Mouse (Mus musculus) lung, postnatal 0 days (tissue): Measurements from ENCODE around the gene Sun2. TPM values are rescaled to one million over a fixed set of nuclear protein-coding genes. Genes with fewer than 3 reads are reported as not detected.

Experiments used
- ATAC-seq: fragments of 200-750 bp; cut with Nextera tagmentation; 2 replicates; pipeline ENCODE4 v1.8.0; 2017; ENCODE audit warnings: moderate library complexity
- DNase-seq: peaks from one replicate; pipeline ENCODE4 v3.0.0-alpha.2; 2016; ENCODE audit warnings: low spot score
- H3K27ac ChIP-seq: fragments of 300-500 bp; sonication (generic); 2 replicates; pipeline ENCODE4 v1.5.1; 2014; ENCODE audit warnings: antibody characterized with exemption, mild to moderate bottlenecking, low read length, mixed read lengths
- H3K27me3 ChIP-seq: fragments of 300-500 bp; sonication (generic); replicated peaks from 2 replicates; pipeline ENCODE4 v1.6.1; 2014; ENCODE audit warnings: low read length, mixed read lengths; ENCODE audit not compliant: insufficient read depth
- H3K36me3 ChIP-seq: fragments of 300-500 bp; sonication (generic); 2 replicates; pipeline ENCODE4 v1.6.1; 2014; ENCODE audit warnings: low read length, mixed read lengths; ENCODE audit not compliant: insufficient read depth
- H3K4me1 ChIP-seq: fragments of 300-500 bp; sonication (generic); 2 replicates; pipeline ENCODE4 v1.6.1; 2014; ENCODE audit warnings: antibody characterized with exemption, low read depth, low read length, mixed read lengths; ENCODE audit not compliant: insufficient read depth
- H3K4me2 ChIP-seq: fragments of 300-500 bp; sonication (generic); replicated peaks from 2 replicates; pipeline ENCODE4 v1.6.1; 2014; ENCODE audit warnings: low read depth, mild to moderate bottlenecking, low read length, moderate library complexity, mixed read lengths
- H3K4me3 ChIP-seq: fragments of 300-500 bp; sonication (generic); 2 replicates; pipeline ENCODE4 v1.5.1; 2014; ENCODE audit warnings: low read depth, low read length
- H3K9ac ChIP-seq: fragments of 300-500 bp; sonication (generic); replicated peaks from 2 replicates; pipeline ENCODE4 v1.6.1; 2014; ENCODE audit warnings: low read depth, mild to moderate bottlenecking
- H3K9me3 ChIP-seq: fragments of 300-500 bp; sonication (generic); 2 replicates; pipeline ENCODE4 v1.6.1; 2016; ENCODE audit warnings: low read length, mixed read lengths
- CTCF ChIP-seq: IDR thresholded peaks from 2 replicates; pipeline ENCODE4 v1.5.1; 2016; ENCODE audit warnings: antibody characterized with exemption, mild to moderate bottlenecking
- EP300 ChIP-seq: IDR thresholded peaks from 2 replicates; pipeline ENCODE4 v1.6.1; 2016; ENCODE audit warnings: antibody characterized with exemption, mild to moderate bottlenecking, control low read depth
- WGBS: fragments of 180-500 bp; shearing (Covaris S2); extraction: QIAGEN DNeasy Blood & Tissue Kit; methylation state at CpG from one replicate; pipeline ENCODE4 v1.1.7; 2014; 5-methylcytosine and 5-hydroxymethylcytosine counted together
- polyA plus RNA-seq: library from polyadenylated mRNA; unstranded; fragments of >200 nt; fragmentation: Nextera tagmentation; extraction: Ambion mirVana; gene quantifications from 2 replicates; pipeline ENCODE4 v1.2.1, GENCODE M21; 2015

Gene Sun2
- polyA plus RNA-seq, 1 experiment from 2014 or later = 4.5 TPM

GRCm38 (mm10) chr15:79766586-79767071, 24.3 kb upstream of the Sun2 start:
- peak; percentile 17; the same call in 1 of the 2 replicates for ATAC-seq
- Histone ChIP-seq H3K4me2 (no peak overlapping the region), H3K9me3 (no peaks in the 10 kb centered on the region), H3K36me3 (no peaks in the 10 kb centered on the region), H3K4me3 (no peak overlapping the region), H3K9ac (no peak overlapping the region), H3K4me1 (peaks cover 16% of the 10 kb centered on the region; the same call in 1 of the 2 replicates), H3K27me3 (no peaks in the 10 kb centered on the region), H3K27ac (no peak overlapping the region)
- no peak for TF ChIP-seq CTCF
- no peak for TF ChIP-seq EP300
- no peak for DNase-seq
- WGBS = 51% methylated on average over 10 of the region's 10 CpGs

- ATAC-seq = peak; percentile 69
- Histone ChIP-seq H3K9me3 (no peaks in the 10 kb centered on the region), H3K4me2 (no peak overlapping the region), H3K4me1 (peaks cover 16% of the 10 kb centered on the region; the same call in 1 of the 2 replicates), H3K27me3 (no peaks in the 10 kb centered on the region), H3K27ac (no peak overlapping the region), H3K9ac (no peak overlapping the region), H3K4me3 (no peak overlapping the region), H3K36me3 (no peaks in the 10 kb centered on the region)
- WGBS = 43% methylated on average over 8 of the region's 10 CpGs
- peak; percentile 50 for DNase-seq
- TF ChIP-seq EP300 = no peak
- no peak for TF ChIP-seq CTCF
Measured at GRCm38 (mm10) chr15:79766168-79766567, 23.8 kb upstream of the Sun2 start.

GRCm38 (mm10) chr15:79765361-79765760, 23.0 kb upstream of the Sun2 start:
- peaks cover 16% of the 10 kb centered on the region; the same call in 1 of the 2 replicates for H3K4me1 ChIP-seq
- no peak for ATAC-seq
- H3K27me3 ChIP-seq = no peaks in the 10 kb centered on the region
- no peak overlapping the region for H3K4me3 ChIP-seq
- TF ChIP-seq EP300 = no peak
- no peak for TF ChIP-seq CTCF
- 45% methylated on average over 2 of the region's 2 CpGs for WGBS
- H3K9me3 ChIP-seq = no peaks in the 10 kb centered on the region
- no peak overlapping the region for H3K27ac ChIP-seq
- no peak overlapping the region for H3K9ac ChIP-seq
- no peak overlapping the region for H3K4me2 ChIP-seq
- DNase-seq = no peak
- no peaks in the 10 kb centered on the region for H3K36me3 ChIP-seq

GRCm38 (mm10) chr15:79764539-79765267, 22.4 kb upstream of the Sun2 start:
- H3K4me1 ChIP-seq = peaks cover 16% of the 10 kb centered on the region; the same call in 1 of the 2 replicates
- TF ChIP-seq EP300 (no peak), CTCF (no peak)
- WGBS = 75% methylated on average over 11 of the region's 11 CpGs
- H3K4me3 ChIP-seq = no peak overlapping the region
- no peak for ATAC-seq
- no peaks in the 10 kb centered on the region for H3K27me3 ChIP-seq
- H3K36me3 ChIP-seq = no peaks in the 10 kb centered on the region
- DNase-seq = no peak
- no peak overlapping the region for H3K4me2 ChIP-seq
- H3K9ac ChIP-seq = no peak overlapping the region
- no peaks in the 10 kb centered on the region for H3K9me3 ChIP-seq
- H3K27ac ChIP-seq = no peak overlapping the region

- no peak for ATAC-seq
- H3K4me3 ChIP-seq = no peak overlapping the region
- H3K9me3 ChIP-seq = no peaks in the 10 kb centered on the region
- no peak overlapping the region for H3K9ac ChIP-seq
- H3K4me2 ChIP-seq = no peak overlapping the region
- 87% methylated on average over 7 of the region's 7 CpGs for WGBS
- TF ChIP-seq EP300 = no peak
- TF ChIP-seq CTCF = no peak
- no peaks in the 10 kb centered on the region for H3K36me3 ChIP-seq
- DNase-seq = no peak
- no peaks in the 10 kb centered on the region for H3K27me3 ChIP-seq
- no peak overlapping the region for H3K27ac ChIP-seq
- peaks cover 13% of the 10 kb centered on the region; the same call in 1 of the 2 replicates for H3K4me1 ChIP-seq
Measured at GRCm38 (mm10) chr15:79763601-79764246, 21.4 kb upstream of the Sun2 start.

GRCm38 (mm10) chr15:79763001-79763400, 20.7 kb upstream of the Sun2 start:
- Histone ChIP-seq H3K27ac (no peak overlapping the region), H3K4me2 (no peak overlapping the region), H3K4me1 (peaks cover 7% of the 10 kb centered on the region; the same call in 1 of the 2 replicates), H3K9ac (no peak overlapping the region), H3K27me3 (no peaks in the 10 kb centered on the region), H3K4me3 (no peak overlapping the region), H3K9me3 (no peaks in the 10 kb centered on the region), H3K36me3 (no peaks in the 10 kb centered on the region)
- ATAC-seq = no peak
- TF ChIP-seq CTCF = no peak
- TF ChIP-seq EP300 = no peak
- no peak for DNase-seq
- 89% methylated on average over 9 of the region's 9 CpGs for WGBS
